Mouse (Mus musculus): ENCODE measurements at regions not wholly inside any gene's neighbourhood (a gene's known extent, or its start where the extent isn't known, plus 50 kb on each side); places are given as distances from the start of the nearest gene placed in this dataset.

DNA sequence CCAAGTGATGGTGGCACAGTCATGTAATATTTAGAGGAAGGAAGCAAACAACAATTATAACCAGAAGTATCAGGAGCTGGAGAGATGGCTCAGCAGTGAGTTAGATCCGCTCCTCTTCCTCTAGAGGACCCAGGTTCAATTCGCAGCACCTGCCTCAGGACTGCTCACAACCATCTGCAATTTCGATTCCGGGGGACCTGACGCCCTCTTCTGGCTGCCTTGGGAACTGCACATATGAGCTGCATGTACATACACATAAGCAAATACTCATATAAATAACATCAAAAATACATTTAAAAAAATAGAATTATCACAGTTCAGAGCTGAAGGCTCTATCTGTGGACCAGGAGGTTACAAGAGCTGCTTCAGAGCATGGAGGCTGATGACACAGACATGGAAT is 184.0 kb upstream of the Sulf2 start:
- WGBS (ENCODE audit: insufficient replicate concordance): 78% methylated on average over 5 of the region's 5 CpGs
- H3K4me3 ChIP-seq (ENCODE audit: low read depth, low read length): no peak overlapping the region
- H3K4me1 ChIP-seq (ENCODE audit: insufficient read depth): no peaks in the 10 kb centered on the region
- H3K36me3 ChIP-seq (replicated peaks; ENCODE audit: insufficient read depth, low read length): no peaks in the 10 kb centered on the region
- H3K9ac ChIP-seq (replicated peaks): no peak overlapping the region
- no peak overlapping the region for H3K27ac ChIP-seq (ENCODE audit: low read depth)
- H3K4me2 ChIP-seq (ENCODE audit: low read depth, low read length): no peak overlapping the region
- H3K9me3 ChIP-seq (ENCODE audit: low read length): no peaks in the 10 kb centered on the region
- TF ChIP-seq EP300 (IDR thresholded peaks at IDR 0.05; ENCODE audit: low read depth) (no peak), CTCF (IDR thresholded peaks at IDR 0.05; ENCODE audit: low read depth) (peak; percentile 55)
- no peaks in the 10 kb centered on the region for H3K27me3 ChIP-seq (ENCODE audit: insufficient read depth, low read length)
- DNase-seq (no peak), ATAC-seq (no peak)

DNA sequence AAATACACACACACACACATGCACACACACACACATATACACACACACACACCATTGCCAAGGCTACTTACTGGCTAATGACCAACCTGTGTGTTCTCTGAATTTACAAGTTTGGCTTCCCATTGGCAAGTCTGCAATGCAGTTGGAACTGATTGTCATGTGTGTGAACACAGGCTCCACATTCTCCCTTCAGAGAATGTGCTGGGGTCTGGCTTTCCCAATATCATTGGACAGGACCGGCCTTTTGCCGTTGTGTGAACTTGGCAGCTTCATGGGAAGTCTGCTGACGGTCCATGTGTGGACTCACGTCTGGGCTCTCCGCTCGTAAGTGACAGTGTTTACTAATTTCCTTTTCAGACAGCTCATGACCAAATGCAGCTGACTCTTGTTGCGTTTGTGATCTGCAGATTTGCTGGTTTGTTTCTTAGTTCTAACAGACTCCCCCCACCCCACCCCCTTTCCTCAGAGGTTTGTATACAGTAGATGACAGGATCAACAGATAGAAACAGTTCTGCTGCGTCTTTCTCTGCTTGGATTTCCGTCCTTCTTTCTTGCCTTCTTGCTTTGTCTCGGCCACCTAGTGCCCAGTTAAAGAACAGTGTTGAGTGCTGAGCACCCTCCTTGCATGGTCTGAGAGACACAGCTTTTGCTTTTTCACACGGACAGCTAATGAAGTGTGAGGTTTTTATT is 183.1 kb upstream of the Sulf2 start:
- Histone ChIP-seq H3K4me3 (ENCODE audit: low read depth, low read length) (no peak overlapping the region), H3K4me1 (ENCODE audit: insufficient read depth) (no peaks in the 10 kb centered on the region), H3K27me3 (ENCODE audit: insufficient read depth, low read length) (no peaks in the 10 kb centered on the region), H3K9ac (replicated peaks) (no peak overlapping the region), H3K9me3 (ENCODE audit: low read length) (no peaks in the 10 kb centered on the region), H3K36me3 (replicated peaks; ENCODE audit: insufficient read depth, low read length) (no peaks in the 10 kb centered on the region), H3K27ac (ENCODE audit: low read depth) (no peak overlapping the region), H3K4me2 (ENCODE audit: low read depth, low read length) (no peak overlapping the region)
- WGBS (ENCODE audit: insufficient replicate concordance): 61% methylated on average over 11 of the region's 11 CpGs
- ATAC-seq (no peak), DNase-seq (no peak)
- TF ChIP-seq EP300 (IDR thresholded peaks at IDR 0.05; ENCODE audit: low read depth) (no peak), CTCF (IDR thresholded peaks at IDR 0.05; ENCODE audit: low read depth) (peak; percentile 29; the same call in 1 of the 2 replicates)

DNA sequence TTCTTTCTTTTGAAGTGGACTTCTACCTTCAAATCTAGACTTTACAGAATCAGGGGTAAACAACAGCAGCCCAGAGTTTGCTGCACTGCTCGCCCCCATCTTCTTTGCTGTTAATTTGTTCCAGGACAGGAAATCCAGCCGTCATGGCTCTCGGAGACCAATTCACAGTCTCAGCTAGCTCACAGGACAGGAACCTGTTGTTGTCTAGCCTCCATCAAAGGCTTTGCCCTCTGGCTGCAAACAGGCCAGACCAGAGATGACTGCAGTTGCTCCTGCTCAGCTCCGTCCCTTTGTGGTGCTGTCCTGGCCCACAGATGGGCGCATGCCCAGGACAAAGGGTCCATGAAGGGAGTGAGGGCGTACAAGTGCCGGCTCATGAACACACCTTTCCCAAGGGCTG is 182.2 kb upstream of the Sulf2 start:
- no peak overlapping the region for H3K4me3 ChIP-seq (ENCODE audit: low read depth, low read length)
- H3K9ac ChIP-seq (replicated peaks): no peak overlapping the region
- 79% methylated on average over 7 of the region's 7 CpGs for WGBS (ENCODE audit: insufficient replicate concordance)
- no peak for TF ChIP-seq EP300 (IDR thresholded peaks at IDR 0.05; ENCODE audit: low read depth)
- no peak for TF ChIP-seq CTCF (IDR thresholded peaks at IDR 0.05; ENCODE audit: low read depth)
- H3K27ac ChIP-seq (ENCODE audit: low read depth): no peak overlapping the region
- no peaks in the 10 kb centered on the region for H3K4me1 ChIP-seq (ENCODE audit: insufficient read depth)
- ATAC-seq (no peak), DNase-seq (no peak)
- no peaks in the 10 kb centered on the region for H3K27me3 ChIP-seq (ENCODE audit: insufficient read depth, low read length)
- no peaks in the 10 kb centered on the region for H3K36me3 ChIP-seq (replicated peaks; ENCODE audit: insufficient read depth, low read length)
- no peak overlapping the region for H3K4me2 ChIP-seq (ENCODE audit: low read depth, low read length)
- no peaks in the 10 kb centered on the region for H3K9me3 ChIP-seq (ENCODE audit: low read length)

DNA sequence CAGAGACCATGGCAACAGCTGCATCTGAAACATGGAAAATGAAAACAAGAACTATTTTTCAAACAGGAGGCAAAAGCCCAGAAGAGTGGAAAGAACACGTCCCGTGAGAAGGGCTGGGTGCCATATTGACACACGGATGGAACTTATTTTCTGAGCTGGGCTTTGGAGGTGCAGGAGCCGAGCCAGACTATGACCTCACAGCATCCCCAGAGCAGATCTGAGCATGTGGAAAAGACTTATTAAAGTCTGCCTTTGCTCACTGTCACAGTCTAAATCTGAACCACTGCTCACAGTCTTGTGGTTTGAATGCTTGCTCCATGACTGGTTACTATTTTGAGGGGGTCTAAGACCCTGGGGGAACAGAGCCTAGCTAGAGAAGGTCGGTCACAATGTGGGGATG is 180.2 kb upstream of the Sulf2 start:
- no peak overlapping the region for H3K27ac ChIP-seq (ENCODE audit: low read depth)
- H3K4me3 ChIP-seq (ENCODE audit: low read depth, low read length): no peak overlapping the region
- no peak for ATAC-seq
- no peak overlapping the region for H3K4me2 ChIP-seq (ENCODE audit: low read depth, low read length)
- no peak overlapping the region for H3K9ac ChIP-seq (replicated peaks)
- DNase-seq: no peak
- no peaks in the 10 kb centered on the region for H3K36me3 ChIP-seq (replicated peaks; ENCODE audit: insufficient read depth, low read length)
- H3K27me3 ChIP-seq (ENCODE audit: insufficient read depth, low read length): no peaks in the 10 kb centered on the region
- 67% methylated on average over 5 of the region's 5 CpGs for WGBS (ENCODE audit: insufficient replicate concordance)
- TF ChIP-seq EP300 (IDR thresholded peaks at IDR 0.05; ENCODE audit: low read depth): no peak
- TF ChIP-seq CTCF (IDR thresholded peaks at IDR 0.05; ENCODE audit: low read depth): no peak
- no peaks in the 10 kb centered on the region for H3K4me1 ChIP-seq (ENCODE audit: insufficient read depth)
- H3K9me3 ChIP-seq (ENCODE audit: low read length): no peaks in the 10 kb centered on the region

DNA sequence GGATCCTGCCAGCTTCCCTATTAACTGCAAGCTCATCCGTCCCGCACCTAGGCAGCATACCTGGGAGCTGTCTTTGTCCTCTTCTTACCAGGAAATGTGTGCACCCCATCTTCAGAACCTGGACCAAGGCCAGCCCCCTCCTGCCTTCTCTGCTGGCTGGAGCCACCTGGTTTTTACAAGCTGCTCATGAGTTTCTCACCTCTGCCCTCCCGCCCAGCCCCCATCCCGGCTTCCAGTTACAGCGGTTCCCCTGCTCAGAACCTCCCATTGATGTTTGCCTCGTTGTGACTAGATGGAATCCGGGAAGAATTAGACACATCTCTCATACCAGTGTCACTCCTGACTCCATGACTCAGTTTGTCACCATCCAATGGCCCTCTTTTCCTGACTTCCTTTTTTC is 179.1 kb upstream of the Sulf2 start:
- DNase-seq: no peak
- Histone ChIP-seq H3K4me3 (ENCODE audit: low read depth, low read length) (no peak overlapping the region), H3K9ac (replicated peaks) (no peak overlapping the region), H3K4me1 (ENCODE audit: insufficient read depth) (no peaks in the 10 kb centered on the region), H3K36me3 (replicated peaks; ENCODE audit: insufficient read depth, low read length) (no peaks in the 10 kb centered on the region), H3K4me2 (ENCODE audit: low read depth, low read length) (no peak overlapping the region), H3K27me3 (ENCODE audit: insufficient read depth, low read length) (no peaks in the 10 kb centered on the region), H3K9me3 (ENCODE audit: low read length) (no peaks in the 10 kb centered on the region), H3K27ac (ENCODE audit: low read depth) (no peak overlapping the region)
- WGBS (ENCODE audit: insufficient replicate concordance): 56% methylated on average over 7 of the region's 7 CpGs
- no peak for ATAC-seq
- TF ChIP-seq EP300 (IDR thresholded peaks at IDR 0.05; ENCODE audit: low read depth) (no peak), CTCF (IDR thresholded peaks at IDR 0.05; ENCODE audit: low read depth) (no peak)

DNA sequence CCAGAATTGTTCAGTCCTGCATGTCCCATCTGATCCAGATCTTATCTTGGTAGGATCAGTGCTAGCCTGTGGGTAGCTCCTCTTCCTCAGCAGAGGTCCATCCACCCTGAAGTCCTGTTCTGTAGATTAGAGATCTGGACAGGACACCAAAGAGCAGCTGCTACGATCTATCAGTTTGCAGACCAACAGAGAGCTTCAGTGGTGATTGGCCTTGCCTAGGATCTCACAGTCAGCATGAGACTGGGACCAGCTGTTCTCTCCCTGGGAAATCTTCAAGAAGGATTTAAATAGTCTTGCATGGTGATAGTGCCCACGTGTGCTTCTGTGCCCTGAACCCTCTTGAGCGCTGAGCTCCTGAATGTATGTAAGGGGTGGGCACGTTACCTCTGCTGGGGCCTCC is 178.4 kb upstream of the Sulf2 start:
- no peaks in the 10 kb centered on the region for H3K4me1 ChIP-seq (ENCODE audit: insufficient read depth)
- 71% methylated on average over 4 of the region's 4 CpGs for WGBS (ENCODE audit: insufficient replicate concordance)
- H3K9ac ChIP-seq (replicated peaks): no peak overlapping the region
- H3K4me2 ChIP-seq (ENCODE audit: low read depth, low read length): no peak overlapping the region
- no peak overlapping the region for H3K27ac ChIP-seq (ENCODE audit: low read depth)
- DNase-seq (no peak), ATAC-seq (no peak)
- H3K9me3 ChIP-seq (ENCODE audit: low read length): no peaks in the 10 kb centered on the region
- H3K4me3 ChIP-seq (ENCODE audit: low read depth, low read length): no peak overlapping the region
- TF ChIP-seq EP300 (IDR thresholded peaks at IDR 0.05; ENCODE audit: low read depth): no peak
- no peak for TF ChIP-seq CTCF (IDR thresholded peaks at IDR 0.05; ENCODE audit: low read depth)
- H3K36me3 ChIP-seq (replicated peaks; ENCODE audit: insufficient read depth, low read length): no peaks in the 10 kb centered on the region
- no peaks in the 10 kb centered on the region for H3K27me3 ChIP-seq (ENCODE audit: insufficient read depth, low read length)

Data from liver, postnatal 0 days (tissue).